Mouse (Mus musculus): ENCODE measurements at regions not wholly inside any gene's neighbourhood (a gene's known extent, or its start where the extent isn't known, plus 50 kb on each side); places are given as distances from the start of the nearest gene placed in this dataset.
A peak's percentile ranks its signal among the peaks of the same experiment; 100 is the strongest.

- DNase-seq: no peak
These were observed 127.0 kb upstream of the Hmgn3 start for GRCm38 (mm10) chr9:83273361-83273975.

DNA sequence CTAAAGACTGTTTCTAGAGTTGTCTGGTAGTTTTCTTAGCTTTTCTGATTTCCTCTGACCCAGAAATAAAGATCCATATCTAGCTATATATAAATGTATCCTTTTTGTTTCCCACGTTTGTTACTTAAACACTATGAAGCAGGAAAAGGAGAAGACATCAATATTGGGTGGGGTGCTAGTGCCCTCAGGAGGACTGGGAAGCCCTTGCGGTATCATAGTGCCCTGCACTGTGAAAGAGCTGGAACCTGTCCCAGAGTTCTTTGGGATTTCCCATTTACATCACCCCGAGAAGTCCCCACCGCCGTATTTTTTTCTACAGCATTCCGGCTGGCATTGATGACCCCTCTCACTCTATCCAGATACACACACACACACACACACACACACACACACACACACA is 119.3 kb upstream of the Hmgn3 start:
- no peak for DNase-seq

- no peak for DNase-seq
These were observed 113.0 kb upstream of the Hmgn3 start for GRCm38 (mm10) chr9:83259511-83259910.

GRCm38 (mm10) chr9:83258986-83259385 is 112.5 kb upstream of the Hmgn3 start:
- no peak for DNase-seq

DNA sequence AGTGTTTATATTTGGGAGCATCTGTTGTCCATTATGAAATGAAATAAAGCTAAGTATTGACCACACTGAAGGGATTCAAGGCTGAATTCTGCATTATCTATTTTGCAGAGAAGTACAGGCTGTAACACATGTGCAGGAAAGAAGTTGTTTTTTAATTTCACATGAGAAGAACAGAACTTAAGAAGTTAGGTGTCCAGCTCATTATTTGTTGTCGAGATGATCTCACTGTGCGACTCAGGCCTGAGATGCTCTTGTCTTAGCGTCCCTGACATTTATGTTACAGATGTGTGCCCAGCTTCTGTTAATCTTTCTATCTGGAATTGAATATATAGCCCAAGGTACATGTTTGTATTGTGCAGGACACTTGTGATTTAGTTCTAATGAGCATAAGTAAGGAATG is 112.0 kb upstream of the Hmgn3 start:
- DNase-seq: no peak

GRCm38 (mm10) chr9:83254356-83254755 is 107.9 kb upstream of the Hmgn3 start:
- DNase-seq: no peak

GRCm38 (mm10) chr9:83253789-83254188 is 107.3 kb upstream of the Hmgn3 start:
- DNase-seq: no peak

DNA sequence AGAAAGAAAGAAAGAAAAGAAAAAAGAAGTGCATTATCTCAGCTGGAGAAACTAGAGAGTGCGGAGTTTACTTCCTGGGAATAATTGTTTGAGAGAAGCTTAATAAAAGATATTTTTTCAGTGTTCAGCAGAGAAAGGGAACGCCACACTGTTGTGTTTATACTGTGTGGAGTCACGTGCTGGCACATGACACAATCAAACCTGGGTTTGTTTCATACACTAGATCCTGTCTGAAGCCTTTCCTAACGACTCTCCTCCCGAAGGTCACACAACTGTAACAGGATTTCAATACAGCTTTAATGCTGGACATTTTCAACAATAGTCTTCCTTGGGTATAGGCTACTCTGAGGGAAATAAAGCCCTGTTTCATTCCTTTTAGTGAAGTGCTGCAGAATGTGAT is 105.3 kb upstream of the Hmgn3 start:
- no peak for DNase-seq

DNA sequence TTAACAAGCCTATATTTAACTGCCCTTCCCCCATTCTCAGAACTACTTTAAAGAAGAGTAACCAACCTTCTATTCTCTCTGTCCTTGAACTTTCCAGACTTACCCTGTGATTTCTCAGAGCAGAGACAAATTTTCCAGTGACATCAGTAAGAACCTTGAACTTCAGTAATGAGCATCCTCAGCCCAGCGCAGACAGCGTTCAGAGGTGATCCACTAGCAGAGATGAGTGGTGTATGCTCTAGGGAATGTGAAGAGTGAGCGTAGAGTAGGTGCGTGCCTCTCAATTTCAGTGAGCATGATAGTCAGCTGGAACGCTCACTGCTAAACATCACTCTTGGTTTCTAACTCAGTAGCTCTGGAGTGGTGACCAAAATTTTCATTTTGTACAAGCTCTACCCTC is 103.4 kb upstream of the Hmgn3 start:
- peak; percentile 58 for DNase-seq

GRCm38 (mm10) chr9:83248164-83248730 is 101.8 kb upstream of the Hmgn3 start:
- DNase-seq: no peak

DNA sequence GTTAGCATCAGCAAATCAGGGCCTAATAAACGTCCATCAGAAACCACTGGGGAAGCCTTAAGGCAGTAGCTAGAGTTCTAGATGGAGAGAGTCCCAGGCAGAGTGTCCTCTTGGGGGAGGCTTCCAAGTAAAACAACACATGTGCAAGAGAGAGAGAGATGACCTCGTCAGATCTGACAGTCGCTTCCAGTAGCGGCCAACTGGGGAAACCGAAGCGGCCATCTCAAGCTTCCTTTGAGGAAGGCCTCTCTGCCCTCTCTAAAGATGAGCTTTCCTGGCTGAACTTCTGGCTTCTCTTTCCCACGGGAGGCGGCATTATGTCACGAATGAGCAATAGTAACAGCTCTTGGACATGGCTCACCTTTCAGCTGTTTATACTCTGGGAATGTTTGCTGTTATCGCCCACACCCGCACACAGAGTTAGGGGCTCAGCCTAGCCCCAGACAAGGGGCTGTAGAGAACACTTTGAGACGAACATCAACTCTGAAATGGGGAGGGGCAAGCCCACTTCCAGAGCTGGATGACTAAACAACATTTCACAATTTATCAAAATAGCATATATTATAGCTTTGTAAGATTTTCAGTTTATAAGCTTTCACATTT is 100.7 kb upstream of the Hmgn3 start:
- no peak for DNase-seq

DNA sequence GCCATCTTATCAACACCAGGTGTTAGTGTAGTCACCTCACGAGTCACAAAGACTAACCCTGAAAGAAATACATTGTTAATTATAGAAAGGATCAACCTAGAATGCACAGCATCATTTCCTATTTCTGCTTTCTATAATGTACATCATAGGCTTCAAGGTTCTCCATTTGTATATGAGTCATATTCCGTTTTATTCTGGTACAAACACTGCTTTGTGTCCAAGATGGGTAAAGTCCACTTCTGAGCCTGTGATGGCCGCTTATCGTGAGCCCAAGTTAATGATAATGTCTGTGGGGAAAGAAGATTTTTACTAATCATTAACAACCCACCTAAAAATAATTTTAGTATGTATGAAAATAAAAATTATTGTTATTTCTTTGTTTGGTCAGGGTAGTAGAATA is 94.6 kb upstream of the Hmgn3 start:
- DNase-seq: no peak

- DNase-seq: no peak
These were observed 92.6 kb upstream of the Hmgn3 start for GRCm38 (mm10) chr9:83239097-83239496.

DNA sequence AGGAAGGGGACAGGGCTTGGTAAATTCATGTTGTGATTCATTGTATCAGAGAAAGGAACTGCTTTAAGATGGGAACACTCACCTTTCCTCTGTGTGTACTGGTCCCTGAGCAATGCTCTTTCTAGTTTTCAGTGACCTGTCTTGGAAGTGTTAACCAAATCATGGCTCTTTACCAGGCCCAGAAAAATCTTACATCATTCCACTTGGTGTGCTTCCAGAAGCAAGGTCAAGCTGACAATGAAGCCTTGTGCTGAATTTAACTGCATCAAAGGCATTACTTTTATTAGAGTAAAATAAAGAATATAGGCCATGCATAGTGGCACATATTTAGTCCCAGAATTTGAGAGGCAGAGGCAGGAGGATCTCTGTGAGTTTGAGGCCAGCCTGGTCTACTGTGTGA is 75.4 kb upstream of the Hmgn3 start:
- DNase-seq: peak; percentile 45

- DNase-seq: no peak
These were observed 56.1 kb upstream of the Hmgn3 start for GRCm38 (mm10) chr9:83202583-83202982.

DNA sequence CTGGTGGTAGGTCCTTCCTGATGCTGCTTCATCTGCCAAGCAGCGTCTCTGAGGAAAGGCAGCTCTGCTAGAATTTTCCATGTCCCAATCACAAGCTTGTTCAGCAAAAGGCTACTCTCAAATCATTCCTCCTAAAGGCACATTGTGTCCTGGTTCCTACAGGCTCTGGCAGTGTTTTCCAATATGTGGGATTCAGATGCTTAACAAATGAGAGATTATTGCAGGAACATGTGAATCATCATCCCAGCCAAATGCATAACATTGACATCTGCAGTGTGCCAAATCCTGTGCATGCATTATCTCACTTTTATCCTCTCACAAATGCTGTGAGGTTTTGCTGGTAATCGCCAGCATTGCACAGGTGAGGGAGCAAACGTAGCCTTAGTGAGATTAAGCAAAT is 53.3 kb upstream of the Hmgn3 start:
- no peak for DNase-seq

DNA sequence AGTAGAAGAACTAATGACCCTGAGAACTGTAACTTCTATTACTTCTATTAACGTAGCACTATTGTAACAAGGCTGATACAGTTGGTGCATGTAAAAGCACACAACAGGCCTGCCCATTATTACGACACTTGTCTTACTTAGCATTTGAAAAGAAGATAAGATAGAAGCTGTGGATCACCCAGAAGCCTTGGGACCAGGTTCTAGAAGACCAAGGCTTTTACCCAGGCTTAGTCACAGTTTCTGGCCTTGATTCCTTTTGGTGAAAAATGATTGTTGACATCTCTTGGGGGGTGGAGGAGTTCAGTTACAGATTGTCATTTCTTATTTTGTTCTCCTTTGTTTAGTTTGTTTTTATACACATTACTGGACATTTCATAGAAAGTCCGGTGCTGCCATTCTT is 52.7 kb upstream of the Hmgn3 start:
- peak; percentile 54 for DNase-seq

DNA sequence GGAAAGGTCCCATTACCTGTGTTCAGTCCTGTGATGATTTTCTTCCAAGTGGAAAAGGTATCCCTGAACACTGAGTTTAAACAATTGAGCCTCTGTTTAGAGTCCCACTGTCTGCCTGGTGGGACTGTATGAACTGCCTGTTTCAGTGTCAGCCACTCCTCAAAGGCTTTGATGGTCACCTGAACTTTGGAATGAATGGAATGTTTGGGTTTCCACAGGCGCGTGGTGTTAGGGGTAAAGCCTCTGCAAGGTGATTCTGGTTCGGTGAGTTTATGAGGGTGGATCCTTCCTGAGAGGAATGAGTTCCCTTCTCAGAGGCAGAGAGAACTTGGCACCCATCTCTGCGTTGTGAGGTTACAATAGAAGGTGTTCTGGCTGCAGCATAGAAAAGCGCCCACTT is 50.5 kb upstream of the Hmgn3 start:
- no peak for DNase-seq
